Mouse (Mus musculus): ENCODE data around the gene Pgf.

The Pgf gene

DNA sequence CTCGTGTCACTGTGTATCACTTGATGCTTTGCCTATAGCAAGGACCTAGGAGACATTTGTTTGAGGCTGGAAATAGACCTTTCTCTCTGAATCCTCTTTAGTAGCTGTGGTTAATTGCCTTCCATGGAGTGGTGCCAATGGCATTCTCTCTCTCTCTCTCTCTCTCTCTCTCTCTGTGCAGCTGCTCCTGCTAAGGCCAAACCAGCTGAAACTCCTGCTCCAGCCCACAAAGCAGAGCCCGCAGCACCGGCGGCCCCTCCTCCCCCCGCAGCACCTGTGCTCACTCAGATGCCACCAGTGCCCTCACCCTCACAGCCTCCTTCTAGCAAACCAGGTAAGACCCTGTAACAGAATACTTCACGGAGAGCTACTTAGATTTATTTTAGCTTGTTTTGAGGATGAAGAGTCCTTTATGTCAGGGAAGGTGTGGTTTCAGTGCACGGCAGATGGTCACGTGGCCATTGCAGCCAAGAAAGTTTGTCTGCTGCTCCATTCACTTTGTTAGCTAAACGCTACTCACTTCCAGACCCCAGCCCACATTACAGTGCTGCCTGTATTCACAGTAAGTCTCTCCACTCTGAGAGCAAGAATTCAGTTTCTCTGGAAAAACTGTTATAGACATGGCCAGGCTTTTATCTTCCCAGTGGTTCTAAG lies 55.7 kb downstream of the Pgf start:
- no peak for DNase-seq (ENCODE audit: low spot score)

All from retina, embryonic 14.5 days (tissue).